Mouse (Mus musculus) embryonic fibroblast, embryonic 13.5 days (primary cell): ENCODE measurements at regions not wholly inside any gene's neighbourhood (a gene's known extent, or its start where the extent isn't known, plus 50 kb on each side); places are given as distances from the start of the nearest gene placed in this dataset.

Experiments used
- CTCF ChIP-seq: IDR thresholded peaks from 2 replicates; pipeline ENCODE4 v1.5.1; 2011; ENCODE audit warnings: mild to moderate bottlenecking, control low read depth, low read length, moderate library complexity, borderline replicate concordance; ENCODE audit not compliant: insufficient read depth
- POLR2A ChIP-seq: IDR thresholded peaks from 2 replicates; pipeline ENCODE4 v1.6.1; 2011; ENCODE audit warnings: low read depth, mild to moderate bottlenecking, control low read depth, low read length, moderate library complexity

DNA sequence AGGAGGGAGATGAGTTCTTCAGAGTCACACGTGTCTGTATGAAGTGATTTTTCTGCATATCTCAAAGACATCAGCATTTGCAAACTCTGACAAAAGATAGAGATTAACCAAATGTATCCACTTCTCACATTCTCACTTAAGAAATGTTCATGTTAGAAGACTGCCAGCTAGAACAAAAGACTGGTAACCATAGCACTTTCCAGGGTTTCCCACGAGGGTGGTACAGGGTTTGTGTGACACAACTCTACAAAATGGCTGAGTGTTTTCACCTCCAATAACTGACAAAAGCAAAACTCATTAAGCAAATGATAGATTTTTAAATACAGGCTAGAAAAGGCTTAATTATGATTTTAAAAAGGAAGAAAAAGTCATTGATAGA is 523.0 kb downstream of the Etv1 start:
- TF ChIP-seq CTCF (no peak), POLR2A (no peak)
